Mouse (Mus musculus): Measurements from ENCODE around the gene Vwa7. TPM values are rescaled to one million over a fixed set of nuclear protein-coding genes. Genes with fewer than 3 reads are reported as not detected.
"Not testable (repeated sequence)": the region's sequence is repeated elsewhere in the genome, so short reads cannot be mapped to it uniquely, and the experiment has no call there.

The Vwa7 gene
- total and polyA plus RNA-seq, 3 experiments, result 7.5 to 10.9 (median 10.0) TPM

DNA sequence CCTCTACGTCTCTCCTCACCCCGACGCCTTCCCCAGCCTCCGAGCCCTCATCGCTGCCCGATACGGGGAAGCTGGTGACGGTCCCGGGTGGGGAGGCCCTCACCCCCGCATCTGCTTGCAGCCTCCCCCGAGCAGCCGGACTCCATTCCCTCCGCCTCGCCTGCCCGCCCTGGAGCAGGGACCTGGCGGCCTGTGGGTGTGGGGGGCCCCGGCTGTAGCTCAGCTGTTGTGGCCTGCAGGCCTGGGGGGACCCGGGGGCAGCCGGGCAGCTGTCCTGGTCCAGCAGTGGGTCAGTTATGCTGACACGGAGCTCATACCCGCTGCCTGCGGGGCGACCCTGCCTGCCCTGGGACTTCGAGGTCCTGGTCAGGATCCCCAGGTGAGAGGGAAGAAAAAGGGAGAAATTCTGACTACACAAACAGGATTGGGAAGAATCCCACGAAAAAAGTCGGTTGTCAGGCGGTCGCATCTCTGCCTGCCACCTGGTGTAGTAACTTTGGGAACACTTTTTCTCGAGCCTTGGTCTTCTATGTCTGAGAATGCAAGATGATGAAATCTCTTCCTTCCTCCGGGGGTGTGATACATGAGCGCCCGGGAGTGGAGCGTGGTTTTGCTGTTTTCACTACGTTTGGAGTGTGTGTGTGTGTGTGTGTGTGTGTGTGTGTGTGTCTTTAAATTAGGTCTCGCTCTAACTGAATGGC lies 14.8 kb upstream of the Vwa7 start:
- WGBS, result 2% methylated on average over 35 of the region's 35 CpGs
- intact Hi-C loops (cut with DNase I), result loop anchor here (2.0 to 5.0 kb wide), 2 partner anchors 21 to 241 kb away; partner anchors contain the start of genes Ddx39b and Lsm2
- no peak for DNase-seq

DNA sequence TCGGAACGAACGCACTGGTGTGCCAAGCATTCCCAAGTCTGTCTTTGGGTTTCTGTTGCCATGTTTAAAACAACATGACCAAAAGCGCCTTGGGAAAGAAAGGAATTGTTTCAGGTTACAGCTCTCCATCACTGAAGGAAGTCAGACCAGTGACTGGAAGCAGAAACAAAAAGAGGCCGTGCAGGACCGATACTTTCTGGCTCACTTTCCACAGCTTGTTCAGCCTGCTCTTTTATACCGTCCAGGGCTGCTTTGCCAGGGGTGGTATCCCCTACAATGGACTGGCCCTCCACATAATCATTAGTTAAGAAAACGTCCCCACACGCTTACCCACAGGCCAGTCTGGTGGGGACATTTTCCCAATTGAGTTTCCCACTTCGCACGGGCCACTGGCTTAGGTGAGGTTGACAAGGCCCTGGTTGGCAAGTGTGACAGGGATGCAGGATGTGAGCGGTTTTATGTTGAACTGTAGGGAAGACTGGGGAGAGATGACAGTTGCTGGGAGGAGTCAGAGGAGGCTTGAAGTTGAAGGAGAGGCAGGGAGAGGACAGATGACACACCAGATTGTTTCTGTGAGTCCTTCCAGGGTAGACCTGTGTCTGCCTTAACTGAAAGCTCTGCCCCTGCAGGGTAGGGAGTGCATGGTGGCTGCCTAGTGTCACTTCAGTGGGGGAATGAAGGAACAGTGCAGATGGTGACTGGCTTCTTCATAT lies 14.1 kb upstream of the Vwa7 start:
- intact Hi-C loops (cut with DNase I), result loop anchor here (5.0 kb wide), 1 partner anchor 240 kb away; the partner anchor contains the start of gene Ddx39b

More for the DNA sequence above, 14.8 kb upstream of the Vwa7 start:
- Histone ChIP-seq H3K4me3 (peak overlapping the region; percentile 78), H3K79me2 (replicated peaks; ENCODE audit: control insufficient read depth, insufficient read depth, low read length) (no peaks in the 10 kb centered on the region), H3K9ac (ENCODE audit: low read depth, low read length) (peak overlapping the region; percentile 85), H3K27ac (peak overlapping the region; percentile 100), H3K36me3 (ENCODE audit: control insufficient read depth, insufficient read depth, low read length) (no peaks in the 10 kb centered on the region), H3K27me3 (ENCODE audit: control insufficient read depth, insufficient read depth, low read length) (no peaks in the 10 kb centered on the region), H3K4me1 (ENCODE audit: control insufficient read depth, insufficient read depth, low read length) (peaks cover 10% of the 10 kb centered on the region)
- TF ChIP-seq POLR2A (IDR thresholded peaks at IDR 0.05; ENCODE audit: insufficient read depth, low read depth, low read length) (no peak), CTCF (IDR thresholded peaks at IDR 0.05) (no peak), EP300 (IDR thresholded peaks at IDR 0.05; ENCODE audit: insufficient read depth, low read depth, low read length) (no peak)

DNA sequence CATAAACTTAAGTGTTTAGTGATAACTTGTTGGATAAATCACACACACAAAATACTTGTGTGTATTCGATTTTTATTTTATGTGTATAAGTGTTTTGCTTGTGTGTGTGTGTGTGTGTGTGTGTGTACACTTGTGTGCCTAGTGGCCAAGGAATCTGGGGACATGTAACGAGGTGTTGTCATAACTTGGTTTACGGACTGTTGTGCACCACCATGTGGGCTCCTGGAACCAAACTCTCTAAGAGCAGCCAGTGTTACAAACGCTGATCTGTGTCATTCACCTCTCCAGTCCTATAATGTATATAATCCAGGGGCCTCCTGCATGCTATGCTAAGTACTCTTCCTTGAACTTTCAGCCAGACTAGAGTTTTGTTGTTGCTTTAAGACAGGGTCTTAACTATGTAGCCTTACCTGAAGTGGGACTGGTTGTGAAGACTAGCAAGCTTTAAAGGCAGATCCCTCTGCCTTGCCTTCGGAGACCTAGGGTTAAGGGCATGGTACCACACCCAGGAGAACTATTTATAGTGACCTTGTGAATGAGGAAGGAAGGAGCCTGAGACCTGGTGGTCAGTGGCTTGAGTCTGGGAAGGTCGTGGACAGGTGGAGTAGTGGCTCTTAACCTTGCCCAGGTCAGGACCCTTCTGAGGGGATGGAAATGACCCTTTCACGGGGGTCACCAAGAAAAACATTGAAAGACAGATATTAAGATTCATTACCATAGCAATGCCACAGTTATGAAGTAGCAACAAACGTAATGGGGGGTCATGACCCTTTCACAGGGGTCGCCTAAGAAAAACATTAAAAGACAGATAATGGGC lies 13.1 kb upstream of the Vwa7 start:
- Histone ChIP-seq H3K79me2 (replicated peaks; ENCODE audit: control insufficient read depth, insufficient read depth, low read length) (no peaks in the 10 kb centered on the region), H3K4me1 (ENCODE audit: control insufficient read depth, insufficient read depth, low read length) (peaks cover 10% of the 10 kb centered on the region), H3K27me3 (ENCODE audit: control insufficient read depth, insufficient read depth, low read length) (no peaks in the 10 kb centered on the region), H3K4me3 (no peak overlapping the region), H3K27ac (no peak overlapping the region), H3K36me3 (ENCODE audit: control insufficient read depth, insufficient read depth, low read length) (no peaks in the 10 kb centered on the region), H3K9ac (ENCODE audit: low read depth, low read length) (no peak overlapping the region)
- WGBS, result 60% methylated on average over 9 of the region's 9 CpGs
- DNase-seq, result no peak
- TF ChIP-seq EP300 (IDR thresholded peaks at IDR 0.05; ENCODE audit: insufficient read depth, low read depth, low read length) (no peak), CTCF (IDR thresholded peaks at IDR 0.05) (no peak), POLR2A (IDR thresholded peaks at IDR 0.05; ENCODE audit: insufficient read depth, low read depth, low read length) (no peak)
- intact Hi-C loops (cut with DNase I), result loop anchor here (5.0 kb wide), 1 partner anchor 239 kb away; the partner anchor contains the start of gene Ddx39b

More for the DNA sequence above, 14.1 kb upstream of the Vwa7 start:
- WGBS, result 14% methylated on average over 12 of the region's 12 CpGs
- peak overlapping the region; percentile 85 for H3K9ac ChIP-seq (ENCODE audit: low read depth, low read length)
- no peaks in the 10 kb centered on the region for H3K36me3 ChIP-seq (ENCODE audit: control insufficient read depth, insufficient read depth, low read length)
- 0 out of 2 replicates have a peak overlapping the region, but pooled peaks have one; percentile 15 for H3K27ac ChIP-seq
- no peak for TF ChIP-seq POLR2A (IDR thresholded peaks at IDR 0.05; ENCODE audit: insufficient read depth, low read depth, low read length)
- no peak for TF ChIP-seq EP300 (IDR thresholded peaks at IDR 0.05; ENCODE audit: insufficient read depth, low read depth, low read length)
- no peak for TF ChIP-seq CTCF (IDR thresholded peaks at IDR 0.05)
- H3K4me3 ChIP-seq, result no peak overlapping the region
- H3K79me2 ChIP-seq (replicated peaks; ENCODE audit: control insufficient read depth, insufficient read depth, low read length), result no peaks in the 10 kb centered on the region
- H3K4me1 ChIP-seq (ENCODE audit: control insufficient read depth, insufficient read depth, low read length), result peaks cover 10% of the 10 kb centered on the region
- DNase-seq, result peak in 1 of 2 experiments; percentile 18
- H3K27me3 ChIP-seq (ENCODE audit: control insufficient read depth, insufficient read depth, low read length), result no peaks in the 10 kb centered on the region

DNA sequence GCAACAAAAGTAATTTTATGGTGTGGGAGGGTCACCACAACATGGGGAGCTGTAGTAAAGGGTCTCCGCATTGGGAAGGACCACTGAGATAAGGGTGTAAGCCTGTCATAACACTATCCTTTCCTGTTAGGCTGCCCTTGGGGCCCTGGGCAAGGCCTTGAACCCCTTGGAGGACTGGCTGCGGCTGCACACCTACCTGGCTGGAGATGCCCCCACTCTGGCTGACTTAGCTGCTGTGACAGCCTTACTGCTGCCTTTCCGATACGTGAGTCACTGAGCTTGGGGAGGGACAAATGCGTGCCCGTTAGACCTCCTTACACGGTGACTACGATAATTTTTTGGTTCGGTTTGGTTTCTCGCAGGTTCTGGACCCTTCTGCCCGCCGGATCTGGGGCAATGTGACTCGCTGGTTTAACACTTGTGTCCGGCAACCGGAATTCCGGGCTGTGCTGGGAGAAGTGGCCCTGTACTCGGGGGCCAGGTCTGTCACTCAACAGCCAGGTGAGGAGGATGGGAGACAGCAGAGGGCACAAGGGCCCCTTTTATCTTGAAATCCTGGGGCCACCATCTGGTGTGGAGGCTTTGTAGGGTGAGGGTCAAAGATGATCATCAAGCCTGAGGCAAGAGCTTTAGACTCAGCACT lies 12.2 kb upstream of the Vwa7 start:
- no peaks in the 10 kb centered on the region for H3K36me3 ChIP-seq (ENCODE audit: control insufficient read depth, insufficient read depth, low read length)

DNA sequence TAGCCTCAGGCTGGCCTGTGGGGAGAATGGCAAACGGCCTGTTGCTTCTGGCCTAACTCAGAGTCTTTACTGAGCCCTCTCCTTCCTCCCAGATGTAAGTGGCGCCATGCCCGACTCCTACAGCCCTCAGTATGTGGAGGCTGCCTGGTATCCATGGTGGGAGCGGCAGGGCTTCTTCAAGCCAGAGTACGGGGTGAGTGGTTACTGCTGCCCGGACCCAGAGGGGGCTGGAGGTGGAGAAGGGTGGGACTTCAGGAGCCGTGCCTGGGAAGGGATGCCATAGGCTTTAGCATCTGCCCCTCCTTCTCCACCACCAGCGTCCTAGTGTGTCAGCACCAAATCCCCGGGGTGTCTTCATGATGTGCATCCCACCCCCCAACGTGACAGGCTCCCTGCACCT lies 11.2 kb upstream of the Vwa7 start:
- intact Hi-C loops (cut with DNase I), result no loop called here
- no peaks in the 10 kb centered on the region for H3K36me3 ChIP-seq (ENCODE audit: control insufficient read depth, insufficient read depth, low read length)
- DNase-seq, result peak in 1 of 2 experiments; percentile 16

More for the DNA sequence above, 12.2 kb upstream of the Vwa7 start:
- Histone ChIP-seq H3K9ac (ENCODE audit: low read depth, low read length) (no peak overlapping the region), H3K27me3 (ENCODE audit: control insufficient read depth, insufficient read depth, low read length) (no peaks in the 10 kb centered on the region), H3K4me3 (no peak overlapping the region), H3K4me1 (ENCODE audit: control insufficient read depth, insufficient read depth, low read length) (peaks cover 10% of the 10 kb centered on the region), H3K79me2 (replicated peaks; ENCODE audit: control insufficient read depth, insufficient read depth, low read length) (no peaks in the 10 kb centered on the region), H3K27ac (no peak overlapping the region)
- TF ChIP-seq CTCF (IDR thresholded peaks at IDR 0.05) (no peak), POLR2A (IDR thresholded peaks at IDR 0.05; ENCODE audit: insufficient read depth, low read depth, low read length) (no peak), EP300 (IDR thresholded peaks at IDR 0.05; ENCODE audit: insufficient read depth, low read depth, low read length) (no peak)
- intact Hi-C loops (cut with DNase I), result loop anchor here (5.0 kb wide), 1 partner anchor 238 kb away; the partner anchor contains the start of gene Ddx39b
- WGBS, result 96% methylated on average over 17 of the region's 17 CpGs
- no peak for DNase-seq

DNA sequence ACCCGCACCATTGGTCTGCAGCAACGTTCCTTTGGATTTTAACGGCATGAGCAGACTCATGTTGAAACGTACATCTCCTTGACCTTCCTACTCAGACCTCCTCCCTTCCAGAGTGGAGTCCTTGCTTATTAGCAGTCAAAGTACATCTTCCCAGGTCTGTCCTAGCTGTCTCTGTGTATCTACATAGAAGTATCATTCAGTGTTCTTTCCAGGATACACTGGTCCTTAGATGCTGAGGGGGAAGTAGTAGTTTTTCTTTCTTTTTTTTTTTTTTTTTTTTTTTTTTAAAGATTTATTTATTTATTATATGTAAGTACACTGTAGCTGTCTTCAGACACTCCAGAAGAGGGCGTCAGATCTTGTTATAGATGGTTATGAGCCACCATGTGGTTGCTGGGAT lies 10.5 kb upstream of the Vwa7 start:
- 94% methylated on average over 4 of the region's 5 CpGs for WGBS
- H3K27ac ChIP-seq; H3K27me3 ChIP-seq (ENCODE audit: control insufficient read depth, insufficient read depth, low read length); H3K9ac ChIP-seq (ENCODE audit: low read depth, low read length); H3K4me3 ChIP-seq; DNase-seq; H3K36me3 ChIP-seq (ENCODE audit: control insufficient read depth, insufficient read depth, low read length); intact Hi-C loops (cut with DNase I); H3K4me1 ChIP-seq (ENCODE audit: control insufficient read depth, insufficient read depth, low read length); H3K79me2 ChIP-seq (replicated peaks; ENCODE audit: control insufficient read depth, insufficient read depth, low read length): not testable (repeated sequence)

More for the DNA sequence above, 11.2 kb upstream of the Vwa7 start:
- Histone ChIP-seq H3K9ac (ENCODE audit: low read depth, low read length) (no peak overlapping the region), H3K27me3 (ENCODE audit: control insufficient read depth, insufficient read depth, low read length) (no peaks in the 10 kb centered on the region), H3K27ac (no peak overlapping the region), H3K4me3 (no peak overlapping the region), H3K4me1 (ENCODE audit: control insufficient read depth, insufficient read depth, low read length) (peaks cover 8% of the 10 kb centered on the region), H3K79me2 (replicated peaks; ENCODE audit: control insufficient read depth, insufficient read depth, low read length) (no peaks in the 10 kb centered on the region)
- WGBS, result 89% methylated on average over 10 of the region's 10 CpGs
- TF ChIP-seq CTCF (IDR thresholded peaks at IDR 0.05) (no peak), EP300 (IDR thresholded peaks at IDR 0.05; ENCODE audit: insufficient read depth, low read depth, low read length) (no peak), POLR2A (IDR thresholded peaks at IDR 0.05; ENCODE audit: insufficient read depth, low read depth, low read length) (no peak)

Data from heart, adult 2 months (tissue).